Mouse (Mus musculus): ENCODE measurements at regions not wholly inside any gene's neighbourhood (a gene's known extent, or its start where the extent isn't known, plus 50 kb on each side); places are given as distances from the start of the nearest gene placed in this dataset.

DNA sequence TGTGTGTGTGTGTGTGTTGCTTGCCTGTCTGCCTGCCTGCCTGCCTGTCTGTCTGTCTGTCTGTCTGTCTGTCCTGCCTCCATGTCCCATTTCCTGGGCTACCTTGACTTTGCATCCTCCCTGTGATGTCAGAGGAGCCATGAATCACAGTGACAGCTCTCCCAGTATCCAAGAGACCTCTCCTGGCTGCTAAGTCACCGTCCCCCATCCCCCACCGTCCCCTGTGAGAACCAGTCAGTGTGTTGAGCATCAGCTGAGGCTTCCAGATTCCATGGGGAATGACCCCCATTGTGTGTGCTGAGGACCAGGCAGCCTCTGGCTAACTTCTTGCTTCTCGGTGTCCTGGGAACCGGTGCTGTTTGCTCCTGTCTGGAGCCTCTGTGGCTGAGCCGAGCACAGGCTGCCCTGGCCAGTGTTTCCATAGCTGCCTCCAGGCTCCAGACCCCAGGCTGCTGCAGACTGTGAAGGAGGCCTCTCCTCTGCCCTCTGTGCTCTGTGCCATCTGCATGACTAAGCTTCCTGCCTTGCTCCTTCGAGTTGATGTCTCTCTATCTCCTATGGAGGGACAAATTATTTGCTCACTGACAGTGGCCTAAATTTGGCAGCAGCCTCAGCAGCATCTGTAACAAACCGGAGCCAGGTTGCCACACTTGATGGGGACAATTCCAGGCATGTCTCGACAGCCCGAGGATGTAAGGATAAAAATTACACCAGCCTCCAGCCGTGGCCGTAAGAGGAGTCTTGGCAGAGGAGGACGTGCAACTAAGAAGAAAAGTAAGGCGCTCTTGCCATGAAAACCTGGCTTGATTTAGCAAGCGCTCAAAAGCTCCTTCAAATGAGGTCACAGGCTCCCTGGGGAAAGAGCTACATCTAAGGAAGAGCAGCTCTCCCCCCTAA lies 230.7 kb downstream of the Prex1 start:
- Histone ChIP-seq H3K4me3 (no peak overlapping the region), H3K9ac (ENCODE audit: low read depth, low read length) (no peak overlapping the region), H3K36me3 (ENCODE audit: control insufficient read depth, insufficient read depth, low read length) (no peaks in the 10 kb centered on the region), H3K27ac (no peak overlapping the region; the same call in 1 of the 2 replicates), H3K4me1 (ENCODE audit: control insufficient read depth, insufficient read depth, low read length) (peaks cover 7% of the 10 kb centered on the region), H3K27me3 (ENCODE audit: control insufficient read depth, insufficient read depth, low read length) (no peaks in the 10 kb centered on the region), H3K79me2 (replicated peaks; ENCODE audit: control insufficient read depth, insufficient read depth, low read length) (no peaks in the 10 kb centered on the region)
- intact Hi-C loops (cut with DNase I), result no loop called here
- 39% methylated on average over 14 of the region's 14 CpGs for WGBS
- no peak for TF ChIP-seq POLR2A (IDR thresholded peaks at IDR 0.05; ENCODE audit: insufficient read depth, low read depth, low read length)
- TF ChIP-seq EP300 (IDR thresholded peaks at IDR 0.05; ENCODE audit: insufficient read depth, low read depth, low read length), result no peak
- no peak for TF ChIP-seq CTCF (IDR thresholded peaks at IDR 0.05)
- DNase-seq, result peak; percentile 51 to 53

DNA sequence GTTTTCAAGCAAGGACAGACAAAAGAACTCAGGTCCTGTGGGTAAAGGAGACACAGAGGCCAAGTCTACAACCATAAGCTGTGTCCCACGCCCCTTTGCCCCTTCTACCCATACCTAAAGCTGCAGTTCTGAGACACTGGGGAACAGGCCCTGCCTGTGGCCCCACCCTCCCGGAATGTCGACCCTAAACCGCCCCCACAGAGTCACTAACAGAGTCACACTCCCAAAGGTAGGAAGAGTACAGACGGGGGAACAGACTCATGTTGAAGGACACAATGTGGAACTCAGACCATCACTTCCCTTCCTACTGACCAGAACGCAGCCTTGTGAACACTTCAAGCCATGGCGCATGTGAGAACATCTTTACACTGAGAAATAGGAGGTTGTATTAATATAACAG lies 231.9 kb downstream of the Prex1 start:
- DNase-seq, result no peak
- no peak for TF ChIP-seq POLR2A (IDR thresholded peaks at IDR 0.05; ENCODE audit: insufficient read depth, low read depth, low read length)
- Histone ChIP-seq H3K27ac (no peak overlapping the region), H3K79me2 (replicated peaks; ENCODE audit: control insufficient read depth, insufficient read depth, low read length) (no peaks in the 10 kb centered on the region), H3K27me3 (ENCODE audit: control insufficient read depth, insufficient read depth, low read length) (no peaks in the 10 kb centered on the region), H3K9ac (ENCODE audit: low read depth, low read length) (no peak overlapping the region), H3K36me3 (ENCODE audit: control insufficient read depth, insufficient read depth, low read length) (no peaks in the 10 kb centered on the region), H3K4me3 (no peak overlapping the region), H3K4me1 (ENCODE audit: control insufficient read depth, insufficient read depth, low read length) (peaks cover 7% of the 10 kb centered on the region)
- intact Hi-C loops (cut with DNase I), result no loop called here
- 83% methylated on average over 7 of the region's 7 CpGs for WGBS

DNA sequence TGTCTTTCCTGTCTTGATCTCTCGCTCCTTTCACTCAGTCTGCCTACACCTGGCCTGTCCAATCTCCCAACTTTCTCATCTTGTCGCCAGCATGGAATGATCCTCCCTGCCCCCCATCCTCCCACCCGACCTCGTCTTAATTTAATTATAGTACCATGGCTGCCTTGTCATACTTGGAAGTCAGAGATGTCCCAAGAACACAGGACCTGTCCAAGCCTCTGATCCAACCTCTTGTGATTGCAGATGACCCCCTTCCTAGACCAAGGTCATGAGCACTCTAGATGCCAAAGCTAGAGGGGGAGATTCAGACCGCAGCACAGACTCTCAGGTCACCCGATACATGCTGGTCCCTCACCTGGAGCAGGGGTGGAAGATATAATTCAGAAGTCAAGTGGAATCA lies 232.3 kb downstream of the Prex1 start:
- Histone ChIP-seq H3K4me1 (ENCODE audit: control insufficient read depth, insufficient read depth, low read length) (peaks cover 7% of the 10 kb centered on the region), H3K27ac (no peak overlapping the region), H3K36me3 (ENCODE audit: control insufficient read depth, insufficient read depth, low read length) (no peaks in the 10 kb centered on the region), H3K79me2 (replicated peaks; ENCODE audit: control insufficient read depth, insufficient read depth, low read length) (no peaks in the 10 kb centered on the region), H3K9ac (ENCODE audit: low read depth, low read length) (no peak overlapping the region), H3K27me3 (ENCODE audit: control insufficient read depth, insufficient read depth, low read length) (no peaks in the 10 kb centered on the region), H3K4me3 (no peak overlapping the region)
- WGBS, result 84% methylated on average over 6 of the region's 6 CpGs
- DNase-seq, result no peak
- no peak for TF ChIP-seq EP300 (IDR thresholded peaks at IDR 0.05; ENCODE audit: insufficient read depth, low read depth, low read length)
- TF ChIP-seq CTCF (IDR thresholded peaks at IDR 0.05), result no peak
- TF ChIP-seq POLR2A (IDR thresholded peaks at IDR 0.05; ENCODE audit: insufficient read depth, low read depth, low read length), result no peak
- intact Hi-C loops (cut with DNase I), result no loop called here

DNA sequence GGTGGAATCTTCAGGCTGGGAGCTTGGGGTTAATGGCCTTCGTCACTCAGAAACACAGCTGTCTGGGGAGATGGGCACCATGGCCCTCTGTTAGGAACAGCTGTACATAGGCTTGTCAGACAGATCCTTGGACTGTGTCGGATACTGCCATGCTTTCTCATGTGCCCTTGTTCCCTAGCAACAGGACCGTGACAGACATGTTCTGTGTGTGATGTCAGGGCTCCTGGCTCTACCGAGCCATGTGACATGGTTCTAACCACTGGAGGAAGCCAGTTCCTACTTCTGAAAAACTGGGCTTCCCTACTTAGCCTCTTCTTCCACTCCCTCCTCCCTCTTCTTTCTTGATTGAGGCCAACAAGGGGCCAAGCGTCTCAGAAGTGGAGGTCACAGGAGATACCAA lies 232.7 kb downstream of the Prex1 start:
- DNase-seq, result no peak
- Histone ChIP-seq H3K4me3 (no peak overlapping the region), H3K27ac (no peak overlapping the region), H3K9ac (ENCODE audit: low read depth, low read length) (no peak overlapping the region), H3K36me3 (ENCODE audit: control insufficient read depth, insufficient read depth, low read length) (no peaks in the 10 kb centered on the region), H3K27me3 (ENCODE audit: control insufficient read depth, insufficient read depth, low read length) (no peaks in the 10 kb centered on the region), H3K79me2 (replicated peaks; ENCODE audit: control insufficient read depth, insufficient read depth, low read length) (no peaks in the 10 kb centered on the region), H3K4me1 (ENCODE audit: control insufficient read depth, insufficient read depth, low read length) (peaks cover 5% of the 10 kb centered on the region)
- no peak for TF ChIP-seq EP300 (IDR thresholded peaks at IDR 0.05; ENCODE audit: insufficient read depth, low read depth, low read length)
- no peak for TF ChIP-seq POLR2A (IDR thresholded peaks at IDR 0.05; ENCODE audit: insufficient read depth, low read depth, low read length)
- TF ChIP-seq CTCF (IDR thresholded peaks at IDR 0.05), result no peak
- intact Hi-C loops (cut with DNase I), result no loop called here
- 81% methylated on average over 5 of the region's 5 CpGs for WGBS

DNA sequence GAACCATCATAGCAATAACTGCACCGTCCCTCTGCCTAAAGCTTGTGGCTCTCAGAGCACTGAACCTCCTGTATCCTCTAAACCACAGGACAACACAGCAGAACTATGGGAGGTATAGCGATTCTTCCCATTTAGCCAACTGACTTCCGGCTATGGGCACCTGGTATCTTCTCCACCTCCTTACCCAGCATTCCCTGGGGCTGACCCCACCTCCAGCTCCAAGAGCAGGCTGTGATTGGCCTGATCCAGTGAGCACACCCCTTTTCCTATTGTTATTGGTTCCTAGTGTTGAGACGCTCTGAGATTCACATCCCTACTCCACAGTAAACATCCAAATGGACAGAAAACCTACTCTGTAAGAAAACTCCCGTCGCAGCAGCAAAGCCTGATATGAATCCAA lies 236.7 kb downstream of the Prex1 start:
- intact Hi-C loops (cut with DNase I), result no loop called here
- Histone ChIP-seq H3K4me3 (no peak overlapping the region), H3K79me2 (replicated peaks; ENCODE audit: control insufficient read depth, insufficient read depth, low read length) (no peaks in the 10 kb centered on the region), H3K4me1 (ENCODE audit: control insufficient read depth, insufficient read depth, low read length) (no peaks in the 10 kb centered on the region), H3K27me3 (ENCODE audit: control insufficient read depth, insufficient read depth, low read length) (no peaks in the 10 kb centered on the region), H3K9ac (ENCODE audit: low read depth, low read length) (no peak overlapping the region), H3K36me3 (ENCODE audit: control insufficient read depth, insufficient read depth, low read length) (no peaks in the 10 kb centered on the region), H3K27ac (no peak overlapping the region)
- 91% methylated on average over 6 of the region's 6 CpGs for WGBS
- TF ChIP-seq POLR2A (IDR thresholded peaks at IDR 0.05; ENCODE audit: insufficient read depth, low read depth, low read length) (no peak), CTCF (IDR thresholded peaks at IDR 0.05) (no peak), EP300 (IDR thresholded peaks at IDR 0.05; ENCODE audit: insufficient read depth, low read depth, low read length) (no peak)
- DNase-seq, result no peak

DNA sequence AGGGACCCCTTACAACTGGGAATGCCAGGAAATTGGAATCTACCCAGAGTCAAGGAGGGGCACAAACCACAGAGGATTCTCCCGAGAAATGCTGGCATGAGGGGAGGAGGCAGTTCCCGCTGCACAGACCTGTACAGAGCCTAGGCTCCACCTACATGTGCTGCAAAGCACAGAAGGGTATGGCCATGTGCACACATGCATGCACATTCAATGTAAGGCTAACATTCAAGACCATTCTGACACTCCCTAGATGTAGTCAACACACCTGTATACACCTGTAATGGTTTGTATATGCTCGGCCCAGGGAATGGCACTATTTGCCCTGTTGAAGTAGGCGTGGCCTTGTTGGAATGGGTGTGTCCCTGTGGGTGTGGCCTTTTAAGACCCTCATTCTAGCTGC lies 238.0 kb downstream of the Prex1 start:
- Histone ChIP-seq H3K9ac (ENCODE audit: low read depth, low read length) (no peak overlapping the region), H3K27me3 (ENCODE audit: control insufficient read depth, insufficient read depth, low read length) (no peaks in the 10 kb centered on the region), H3K79me2 (replicated peaks; ENCODE audit: control insufficient read depth, insufficient read depth, low read length) (no peaks in the 10 kb centered on the region), H3K4me3 (no peak overlapping the region), H3K4me1 (ENCODE audit: control insufficient read depth, insufficient read depth, low read length) (peaks cover 2% of the 10 kb centered on the region; the same call in 1 of the 2 replicates), H3K36me3 (ENCODE audit: control insufficient read depth, insufficient read depth, low read length) (no peaks in the 10 kb centered on the region), H3K27ac (no peak overlapping the region)
- DNase-seq, result no peak
- 79% methylated on average over 4 of the region's 4 CpGs for WGBS
- no peak for TF ChIP-seq CTCF (IDR thresholded peaks at IDR 0.05)
- TF ChIP-seq POLR2A (IDR thresholded peaks at IDR 0.05; ENCODE audit: insufficient read depth, low read depth, low read length), result no peak
- TF ChIP-seq EP300 (IDR thresholded peaks at IDR 0.05; ENCODE audit: insufficient read depth, low read depth, low read length), result no peak
- intact Hi-C loops (cut with DNase I), result no loop called here

All from heart, adult 2 months (tissue).